Mouse (Mus musculus) layer of hippocampus, postnatal 36 days (tissue): ENCODE data around the gene Foxe1. TPM values are rescaled to one million over a fixed set of nuclear protein-coding genes. Genes with fewer than 3 reads are reported as not detected.
A peak's percentile ranks its signal among the peaks of the same experiment; 100 is the strongest.

Experiments used
- DNase-seq, 2 experiments: peaks; one replicate each; pipeline ENCODE4 v3.0.0; 2022
- total RNA-seq, 2 experiments: library from RNA; stranded (reverse); gene quantifications; 2 replicates each; pipeline ENCODE4 v1.2.3; 2021

Gene Foxe1
- total RNA-seq, 2 experiments from 2014 or later: not detected

DNA sequence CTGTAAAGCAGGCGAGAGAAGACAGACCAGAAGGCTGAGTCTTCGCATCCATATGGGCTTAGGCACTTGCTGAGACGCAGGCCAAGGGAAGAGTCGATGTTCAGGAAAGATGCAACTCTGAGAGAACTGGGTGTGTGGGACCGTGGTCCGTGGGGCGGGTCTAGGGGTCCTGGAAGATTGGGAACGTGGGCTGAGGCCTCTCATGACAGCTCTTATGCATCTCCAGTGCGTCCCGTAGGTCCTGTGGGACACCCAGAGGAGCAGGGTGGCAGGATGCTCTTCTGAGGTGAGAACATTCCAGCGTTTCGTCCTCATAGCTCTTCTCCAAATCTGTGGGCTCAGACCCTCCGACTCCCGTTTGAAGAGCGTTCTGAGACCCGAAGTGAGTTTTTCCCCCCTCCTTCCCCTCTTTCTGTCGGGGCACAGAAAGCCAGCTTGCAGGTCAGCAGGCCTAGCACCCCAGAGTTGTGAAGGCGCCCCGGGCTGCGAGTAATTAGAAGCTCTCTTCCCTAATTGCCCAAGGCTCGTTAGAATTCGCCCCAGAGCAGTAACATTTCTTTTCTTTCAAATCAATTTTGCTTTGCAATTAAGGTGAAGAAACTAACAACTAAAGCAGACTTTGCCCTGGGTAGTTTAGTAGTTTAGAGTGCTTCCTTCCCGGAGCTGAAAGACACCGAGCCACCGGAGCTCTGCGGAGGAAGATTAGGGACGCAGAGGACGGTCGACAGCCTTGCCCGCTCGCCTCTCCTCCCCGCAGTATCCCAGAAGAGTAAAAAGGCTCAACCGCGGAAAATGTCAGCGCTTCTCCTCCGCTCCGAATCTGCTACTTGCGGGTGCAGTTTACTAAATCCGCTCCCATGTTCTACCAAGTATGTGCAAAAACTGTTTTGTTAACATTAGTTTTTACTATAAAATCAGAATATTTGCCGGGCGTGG, 4.4 kb downstream of the Foxe1 start:
- DNase-seq: no peak

GRCm38 (mm10) chr4:46348897-46349296, 5.5 kb downstream of the Foxe1 start:
- no peak for DNase-seq

GRCm38 (mm10) chr4:46349530-46349929, 6.1 kb downstream of the Foxe1 start:
- DNase-seq: no peak

DNA sequence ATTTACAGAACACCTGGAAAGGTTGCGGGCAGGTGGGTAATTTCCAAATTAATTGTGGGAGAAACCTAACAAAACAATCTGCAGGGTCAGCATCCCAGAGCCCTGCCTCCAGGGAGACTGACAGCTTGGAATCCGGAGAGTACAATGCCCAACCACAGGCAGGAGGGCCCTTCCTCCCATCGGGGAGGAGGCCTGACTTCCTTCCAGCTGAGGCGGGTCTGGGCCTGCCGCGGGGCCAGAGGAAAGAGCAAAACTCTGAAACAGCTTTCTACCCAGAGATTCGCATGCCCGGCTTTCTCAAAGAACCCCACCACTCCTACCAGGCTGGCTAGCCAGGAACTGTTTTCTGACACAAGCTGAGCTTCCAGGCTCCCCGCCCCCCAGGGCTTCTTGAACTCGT, 9.6 kb downstream of the Foxe1 start:
- no peak for DNase-seq

DNA sequence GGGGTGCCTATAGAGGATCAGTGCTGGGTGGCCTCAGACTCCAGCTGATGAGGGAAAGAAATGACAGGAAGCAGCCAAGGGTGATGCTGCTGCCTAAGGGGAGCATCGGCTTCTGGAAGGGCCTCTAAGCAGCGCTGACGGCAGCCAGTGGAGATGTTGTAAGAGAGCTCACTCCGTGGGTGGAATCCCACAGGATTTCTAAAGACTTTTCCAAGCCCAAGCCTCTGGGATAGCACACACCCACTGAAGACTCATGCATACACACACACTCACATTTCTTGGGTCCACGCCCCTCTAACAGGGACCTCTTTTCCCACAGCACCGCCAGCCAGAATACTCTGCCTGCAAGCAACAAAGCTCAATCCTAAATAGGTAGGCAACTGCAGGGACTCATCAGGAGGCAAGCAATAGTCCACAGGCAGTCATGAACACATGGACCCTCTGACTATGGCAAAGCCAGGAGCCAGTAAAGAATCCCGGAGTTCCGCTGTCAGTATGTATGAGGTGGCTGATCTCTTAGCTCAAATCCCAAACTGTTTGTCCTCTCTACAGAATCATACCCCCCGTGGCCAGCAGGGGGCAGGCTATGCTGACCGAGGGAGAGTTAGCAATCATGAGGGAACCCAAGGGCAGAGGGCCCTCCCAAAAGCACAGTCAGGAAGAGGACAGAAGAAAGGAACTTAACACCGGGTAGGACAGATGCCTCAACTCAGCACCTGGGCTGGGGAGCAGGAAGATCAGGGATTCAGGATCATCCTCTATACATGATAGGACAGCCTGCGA, 13.1 kb downstream of the Foxe1 start:
- no peak for DNase-seq

DNA sequence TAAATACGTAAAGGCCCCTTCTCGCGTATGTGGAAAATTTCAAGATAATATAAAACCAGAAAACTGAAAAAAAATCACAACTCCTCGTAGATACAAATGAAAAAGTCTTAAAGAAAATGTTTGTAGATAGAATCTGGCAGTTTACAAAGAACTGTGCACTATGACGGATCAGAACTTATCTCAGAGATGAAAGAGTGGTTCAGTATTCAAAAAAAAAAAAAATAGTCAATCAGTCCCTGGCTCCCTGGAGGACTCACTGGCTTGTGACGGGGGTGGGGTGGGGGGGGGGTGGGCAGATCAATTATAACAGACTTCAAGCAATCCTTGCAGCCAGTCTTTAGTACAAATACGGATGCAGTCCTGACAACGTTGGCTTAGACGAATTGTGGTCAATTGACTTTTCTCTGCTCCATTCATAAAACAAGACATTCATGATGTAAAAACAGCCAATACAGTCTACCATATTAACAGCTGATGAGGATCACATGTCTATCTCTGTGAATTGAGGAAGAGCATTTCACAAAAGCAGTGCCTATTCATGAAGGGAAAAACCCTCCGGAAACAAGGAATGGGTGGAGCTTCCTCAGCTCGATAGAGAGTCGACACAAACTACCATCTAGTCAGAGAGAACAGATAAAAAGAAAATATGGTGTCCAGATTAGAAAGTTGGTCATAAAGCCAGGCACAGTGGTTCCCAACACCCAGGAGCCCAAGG, 16.3 kb downstream of the Foxe1 start:
- no peak for DNase-seq

DNA sequence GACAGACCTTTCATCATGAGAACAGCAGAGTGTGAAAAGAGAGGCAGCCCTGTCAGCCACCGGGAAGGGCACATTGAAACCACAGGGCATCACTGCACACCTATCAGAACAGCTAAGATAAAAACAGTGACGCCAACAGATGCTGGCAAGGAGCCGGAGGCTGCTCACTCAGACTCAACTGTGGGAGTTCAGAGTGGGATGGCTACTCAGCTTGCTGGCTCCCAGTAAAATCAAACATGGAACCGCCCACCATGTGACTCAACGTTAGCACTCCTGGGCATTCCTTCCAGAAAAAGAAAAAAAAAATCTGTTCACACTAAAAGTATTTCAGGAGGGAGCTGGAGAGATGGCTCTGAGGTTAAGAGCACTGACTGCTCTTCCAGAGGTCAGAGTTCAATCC, 17.8 kb downstream of the Foxe1 start:
- DNase-seq: no peak

DNA sequence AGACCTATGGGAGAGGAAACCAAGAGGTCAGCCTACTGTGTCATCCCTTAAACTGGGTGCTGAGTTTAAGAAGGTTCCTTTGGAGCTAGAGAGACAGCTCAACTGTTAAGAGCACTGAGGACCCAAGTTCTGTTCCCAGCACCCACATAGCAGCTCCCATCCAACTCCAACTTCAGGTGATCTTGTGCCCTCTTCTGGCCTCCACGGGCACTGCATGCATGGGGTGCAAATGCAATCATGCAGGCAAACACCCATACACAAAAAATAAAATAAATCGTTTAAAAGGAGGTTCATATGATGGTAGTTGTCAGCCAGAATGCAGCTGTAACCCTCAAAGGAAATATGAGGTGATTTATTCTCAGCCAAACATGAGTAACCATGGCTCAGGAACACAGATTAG, 21.0 kb downstream of the Foxe1 start:
- no peak for DNase-seq

GRCm38 (mm10) chr4:46367487-46367959, 24.1 kb downstream of the Foxe1 start:
- no peak for DNase-seq

DNA sequence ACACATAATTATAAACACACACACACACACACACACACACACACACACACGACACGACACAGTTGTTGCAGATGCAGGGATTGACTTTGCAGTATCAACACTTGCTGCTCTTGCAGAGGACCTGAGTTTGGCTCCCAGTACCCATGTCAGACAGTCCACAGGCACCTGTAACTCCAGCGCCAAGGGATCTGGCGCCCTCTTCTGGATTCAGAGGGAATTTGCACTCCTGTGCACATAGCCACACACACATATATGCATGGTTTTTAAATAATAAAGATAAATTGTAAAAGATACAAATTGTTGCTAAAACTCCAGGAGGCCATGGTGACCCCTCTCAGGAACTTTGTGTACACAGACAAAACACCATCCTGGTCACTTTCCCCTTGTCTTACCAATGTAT, 25.7 kb downstream of the Foxe1 start:
- no peak for DNase-seq

DNA sequence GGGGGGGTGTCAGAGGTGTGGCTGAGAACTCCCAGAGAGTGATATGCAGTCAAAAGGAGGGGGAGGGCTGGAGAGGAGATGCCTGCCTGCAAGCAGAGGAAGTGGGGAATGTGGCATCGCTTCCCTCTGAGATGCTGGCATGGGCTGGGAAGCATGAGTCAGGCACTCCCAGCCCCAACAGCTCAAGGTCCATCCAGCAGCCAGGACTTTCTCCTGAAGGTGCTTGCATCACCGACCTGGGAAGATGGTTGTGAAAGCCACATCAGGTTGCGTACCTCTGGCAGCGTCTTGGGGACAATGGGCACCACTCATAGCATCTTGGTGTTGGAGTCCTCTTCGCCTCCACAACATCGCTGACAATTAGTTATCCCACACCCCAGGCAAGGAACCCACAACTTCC, 27.0 kb downstream of the Foxe1 start:
- DNase-seq: no peak

- no peak for DNase-seq
These were observed 27.6 kb downstream of the Foxe1 start for GRCm38 (mm10) chr4:46371030-46371429.

- DNase-seq: no peak
These were observed 31.0 kb downstream of the Foxe1 start for GRCm38 (mm10) chr4:46374455-46374854.

- DNase-seq: peak; percentile 72 to 73
These were observed 31.5 kb downstream of the Foxe1 start for GRCm38 (mm10) chr4:46374869-46375368.

DNA sequence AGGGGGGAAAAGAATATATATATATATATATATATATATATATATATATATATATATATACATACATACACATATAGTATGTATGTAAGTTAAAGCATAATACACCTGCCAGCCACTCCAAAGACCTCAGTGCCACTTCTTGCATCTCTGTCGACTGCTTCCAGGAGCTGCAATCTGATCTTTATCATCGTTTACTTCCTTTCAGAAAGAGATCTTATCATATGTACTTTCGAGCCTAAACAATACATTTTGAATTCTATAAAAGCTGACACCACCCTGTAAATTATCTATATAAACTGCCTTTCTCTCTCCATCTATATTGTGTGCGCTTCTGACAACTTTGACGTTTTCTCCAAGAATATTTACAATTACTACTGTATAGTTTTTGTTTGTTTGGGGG, 45.1 kb downstream of the Foxe1 start:
- DNase-seq: no peak

GRCm38 (mm10) chr4:46389013-46389611, 45.7 kb downstream of the Foxe1 start, which contains the start of gene Trmo:
TSS of gene Trmo (minus strand) at chr4:46389437.
- DNase-seq: peak; percentile 93

GRCm38 (mm10) chr4:46389612-46390341, 46.4 kb downstream of the Foxe1 start:
- DNase-seq: no peak

DNA sequence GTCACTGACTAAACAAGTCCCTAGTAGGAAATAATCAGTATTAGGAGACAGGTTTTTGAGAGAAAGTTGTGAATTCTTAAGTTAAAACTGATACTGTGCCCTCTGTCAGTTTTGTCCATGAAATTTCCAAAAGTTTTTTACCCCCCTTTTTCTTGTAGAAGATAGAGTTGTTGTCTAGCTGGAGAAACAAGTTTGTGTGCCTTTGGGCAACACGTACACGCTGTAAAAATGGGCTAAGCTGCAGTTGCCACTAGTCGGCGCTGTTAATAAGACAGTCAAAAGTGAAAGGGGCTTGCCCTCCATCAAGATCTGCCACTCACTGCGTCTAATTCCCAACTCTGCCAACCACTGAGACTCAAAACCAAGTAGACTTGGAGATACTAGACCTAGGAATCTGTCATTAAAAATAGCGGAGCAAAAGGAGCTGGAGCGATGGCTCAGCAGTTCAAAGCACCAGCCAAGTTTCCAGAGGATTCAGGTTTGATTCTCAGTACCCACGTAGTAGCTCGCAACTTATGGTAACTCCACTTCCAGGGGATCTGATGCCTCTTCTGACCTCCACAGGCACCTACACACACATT, 47.1 kb downstream of the Foxe1 start:
- DNase-seq: peak; percentile 58 to 67

- DNase-seq: no peak
These were observed 51.0 kb downstream of the Foxe1 start for GRCm38 (mm10) chr4:46394388-46394787.

DNA sequence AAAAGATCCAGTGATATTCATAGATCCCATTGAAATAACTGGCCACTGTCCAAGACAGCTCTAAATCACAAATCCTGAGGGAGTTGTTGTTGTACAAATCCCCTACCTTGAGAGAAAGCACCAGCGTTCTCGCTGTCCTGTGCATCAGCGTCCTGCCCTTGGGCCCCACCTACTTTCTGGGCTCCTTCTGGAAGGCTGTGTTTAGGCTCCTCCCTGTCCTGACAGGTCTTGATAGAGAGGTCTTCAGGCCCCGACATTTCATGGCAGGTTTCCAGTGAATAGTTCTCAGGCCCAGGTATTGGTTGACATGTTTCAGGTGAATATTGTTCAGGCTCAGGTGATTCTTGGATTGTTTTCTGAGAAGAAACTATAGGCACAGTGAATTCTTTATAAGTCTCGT, 52.3 kb downstream of the Foxe1 start:
- DNase-seq: no peak
